Mouse (Mus musculus) adrenal gland, postnatal 36 days (tissue): ENCODE data around the gene Rab39. TPM values are rescaled to one million over a fixed set of nuclear protein-coding genes. Genes with fewer than 3 reads are reported as not detected.

Source experiments
- DNase-seq, 2 experiments: peaks; one replicate each; pipeline ENCODE4 v3.0.0; 2021; ENCODE audit warnings: mixed read lengths in 1 of 2
- long read RNA-seq, 2 experiments: library from polyadenylated mRNA; stranded (forward); transcript quantifications; one replicate each; pipeline ENCODE4 v2.0.0; 2021; ENCODE audit warnings: borderline sequencing depth in 2 of 2
- total RNA-seq, 2 experiments: library from RNA; stranded (reverse); gene quantifications; 2 replicates each; pipeline ENCODE4 v1.2.3; 2021

Rab39 gene
- under 1 TPM; 0.43 to 0.59 TPM for total RNA-seq
- long read RNA-seq, experiment 1, result 0 reads
- long read RNA-seq, experiment 2, result 0 reads

- peak; percentile 78 to 84 for DNase-seq
Observed at GRCm38 (mm10) chr9:53705992-53706696, at the start of gene Rab39. Rab39 (minus strand) TSS chr9:53706232.

GRCm38 (mm10) chr9:53754801-53755200, 48.8 kb upstream of the Rab39 start:
- no peak for DNase-seq

GRCm38 (mm10) chr9:53750899-53751298, 44.9 kb upstream of the Rab39 start:
- no peak for DNase-seq

- DNase-seq, result no peak
Observed at GRCm38 (mm10) chr9:53750411-53750810, 44.4 kb upstream of the Rab39 start.

- no peak for DNase-seq
Observed at GRCm38 (mm10) chr9:53740829-53741404, 34.9 kb upstream of the Rab39 start.

GRCm38 (mm10) chr9:53705491-53705991, 491 bp downstream of the Rab39 start:
- DNase-seq, result peak; percentile 5 to 25

- no peak for DNase-seq
Observed at GRCm38 (mm10) chr9:53702991-53703390, 3.0 kb downstream of the Rab39 start.

- no peak for DNase-seq
Observed at GRCm38 (mm10) chr9:53700496-53700895, 5.5 kb downstream of the Rab39 start.

GRCm38 (mm10) chr9:53695846-53696245, 10.2 kb downstream of the Rab39 start:
- DNase-seq, result no peak

- no peak for DNase-seq
Observed at GRCm38 (mm10) chr9:53693718-53694117, 12.3 kb downstream of the Rab39 start.

- no peak for DNase-seq
Observed at GRCm38 (mm10) chr9:53691745-53692670, 14.0 kb downstream of the Rab39 start.

GRCm38 (mm10) chr9:53680851-53681250, 25.2 kb downstream of the Rab39 start:
- DNase-seq, result no peak

GRCm38 (mm10) chr9:53676921-53677320, 29.1 kb downstream of the Rab39 start:
- no peak for DNase-seq

GRCm38 (mm10) chr9:53673571-53673970, 32.5 kb downstream of the Rab39 start:
- DNase-seq, result peak; percentile 67 to 81

- peak; percentile 39 to 47 for DNase-seq
Observed at GRCm38 (mm10) chr9:53669680-53670219, 36.3 kb downstream of the Rab39 start, which contains the start of gene Cul5. Cul5 (minus strand) TSS chr9:53670014.

GRCm38 (mm10) chr9:53667020-53667669, 38.9 kb downstream of the Rab39 start:
- DNase-seq, result peak; percentile 95 to 96

- DNase-seq, result no peak
Observed at GRCm38 (mm10) chr9:53666665-53667019, 39.4 kb downstream of the Rab39 start.

- DNase-seq, result no peak
Observed at GRCm38 (mm10) chr9:53665428-53665827, 40.6 kb downstream of the Rab39 start.

GRCm38 (mm10) chr9:53664819-53665218, 41.2 kb downstream of the Rab39 start:
- DNase-seq, result no peak

GRCm38 (mm10) chr9:53634796-53635195, 71.2 kb downstream of the Rab39 start:
- no peak for DNase-seq
